Mouse (Mus musculus): ENCODE measurements at regions not wholly inside any gene's neighbourhood (a gene's known extent, or its start where the extent isn't known, plus 50 kb on each side); places are given as distances from the start of the nearest gene placed in this dataset.

GRCm38 (mm10) chr4:98237475-98237874 is 145.6 kb downstream of the Tm2d1 start:
- Histone ChIP-seq H3K9ac (ENCODE audit: control insufficient read depth, low read depth, low read length, poor library complexity, severe bottlenecking) (no peak overlapping the region), H3K27ac (ENCODE audit: control insufficient read depth, low read depth, low read length) (no peak overlapping the region), H3K79me2 (ENCODE audit: control insufficient read depth, insufficient read depth, low read length, poor library complexity) (no peaks in the 10 kb centered on the region), H3K4me3 (ENCODE audit: control insufficient read depth in 1 of 2, insufficient read depth in 1 of 2, low read depth in 2 of 2, low read length in 2 of 2) (no peak overlapping the region), H3K9me3 (replicated peaks; ENCODE audit: insufficient read depth, low read length) (no peaks in the 10 kb centered on the region), H3K36me3 (ENCODE audit: control insufficient read depth in 1 of 2, insufficient read depth in 2 of 2, low read length in 2 of 2) (peaks cover 0 to 20% of the 10 kb centered on the region in 2 experiments; a peak in 2 of 4 replicates), H3K4me1 (ENCODE audit: control insufficient read depth in 1 of 2, insufficient read depth in 2 of 2, low read length in 2 of 2) (peaks cover 13 to 17% of the 10 kb centered on the region in 2 experiments), H3K27me3 (ENCODE audit: control insufficient read depth in 1 of 2, insufficient read depth in 2 of 2, low read length in 2 of 2) (no peaks in the 10 kb centered on the region)
- DNase-seq (ENCODE audit: low read depth, low spot score): no peak
- TF ChIP-seq HCFC1 (IDR thresholded peaks at IDR 0.05; ENCODE audit: low read depth, low read length) (no peak), ZNF384 (IDR thresholded peaks at IDR 0.05; ENCODE audit: low read depth, low read length) (peak; percentile 27; the same call in 1 of the 2 replicates)

DNA sequence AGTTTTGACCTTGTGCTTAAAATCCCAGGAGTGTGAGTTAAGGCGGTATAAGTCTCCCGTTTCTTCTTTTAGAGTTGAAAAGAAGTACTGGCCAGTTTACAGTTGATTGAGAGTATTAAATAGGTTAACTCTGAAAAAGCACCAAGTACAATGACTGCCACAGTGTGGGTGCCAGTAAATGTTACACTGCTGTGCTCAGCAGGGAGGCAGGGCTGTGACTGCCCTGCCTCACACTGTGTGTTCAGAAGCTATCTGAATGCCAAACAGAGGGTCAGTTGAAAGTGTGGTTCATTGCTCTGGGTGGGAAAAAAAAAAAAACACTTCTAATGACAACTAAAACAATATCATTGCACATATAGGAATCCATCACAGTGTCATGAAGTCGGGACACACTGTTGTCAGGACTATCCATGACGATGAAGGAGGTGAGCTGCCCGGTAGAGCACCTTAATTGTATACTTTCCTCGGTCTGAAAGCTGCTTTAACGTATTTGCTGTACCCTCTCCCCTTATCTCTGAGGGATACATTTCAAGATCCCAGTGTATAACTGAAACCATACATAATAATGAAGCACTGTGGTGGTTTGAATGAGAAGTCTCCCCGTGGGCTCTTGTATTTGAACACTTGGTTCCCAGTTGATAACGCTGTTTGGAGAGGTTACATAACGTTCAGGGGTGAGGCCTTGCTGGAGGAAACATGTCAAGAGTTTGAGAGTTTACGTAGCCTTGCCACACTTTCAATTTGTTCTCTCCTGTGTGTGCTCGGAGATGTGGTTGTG is 146.9 kb downstream of the Tm2d1 start:
- DNase-seq (ENCODE audit: low read depth, low spot score): peak; percentile 80
- Histone ChIP-seq H3K9ac (ENCODE audit: control insufficient read depth, low read depth, low read length, poor library complexity, severe bottlenecking) (peak overlapping the region; percentile 55), H3K36me3 (ENCODE audit: control insufficient read depth in 1 of 2, insufficient read depth in 2 of 2, low read length in 2 of 2) (peaks cover 0 to 17% of the 10 kb centered on the region in 2 experiments; a peak in 2 of 4 replicates), H3K4me1 (ENCODE audit: control insufficient read depth in 1 of 2, insufficient read depth in 2 of 2, low read length in 2 of 2) (peaks cover 13 to 14% of the 10 kb centered on the region in 2 experiments), H3K9me3 (replicated peaks; ENCODE audit: insufficient read depth, low read length) (no peaks in the 10 kb centered on the region), H3K27me3 (ENCODE audit: control insufficient read depth in 1 of 2, insufficient read depth in 2 of 2, low read length in 2 of 2) (no peaks in the 10 kb centered on the region), H3K4me3 (ENCODE audit: control insufficient read depth in 1 of 2, insufficient read depth in 1 of 2, low read depth in 2 of 2, low read length in 2 of 2) (peak overlapping the region; percentile 42 to 45), H3K79me2 (ENCODE audit: control insufficient read depth, insufficient read depth, low read length, poor library complexity) (no peaks in the 10 kb centered on the region), H3K27ac (ENCODE audit: control insufficient read depth, low read depth, low read length) (peak overlapping the region; percentile 66)
- TF ChIP-seq TCF12 (IDR thresholded peaks at IDR 0.05; ENCODE audit: low read depth, low read length): peak; percentile 36
- TF ChIP-seq SIN3A (IDR thresholded peaks at IDR 0.05; ENCODE audit: low read length): peak; percentile 63
- TF ChIP-seq GABPA (IDR thresholded peaks at IDR 0.05; ENCODE audit: low read depth, low read length): no peak
- TF ChIP-seq ZNF384 (IDR thresholded peaks at IDR 0.05; ENCODE audit: low read depth, low read length): 0 out of 2 replicates have a peak, but pooled peaks have one; percentile 10
- TF ChIP-seq POLR2AphosphoS5 (IDR thresholded peaks at IDR 0.05; ENCODE audit: borderline replicate concordance, low read depth, low read length): no peak
- no peak for TF ChIP-seq ZKSCAN1 (IDR thresholded peaks at IDR 0.05; ENCODE audit: low read depth, low read length)
- TF ChIP-seq GATA1 (IDR thresholded peaks at IDR 0.05; ENCODE audit: low read depth, low read length): peak; percentile 27; the same call in 1 of the 2 replicates
- 0 out of 2 replicates have a peak, but pooled peaks have one; percentile 29 for TF ChIP-seq MAX (IDR thresholded peaks at IDR 0.05; ENCODE audit: low read length)
- TF ChIP-seq TBP (IDR thresholded peaks at IDR 0.05; ENCODE audit: low read depth, low read length): peak; percentile 62
- 0 out of 2 replicates have a peak, but pooled peaks have one; percentile 13 for TF ChIP-seq ZC3H11A (IDR thresholded peaks at IDR 0.05; ENCODE audit: low read depth, low read length)
- 0 out of 2 replicates have a peak, but pooled peaks have one; percentile 7 for TF ChIP-seq ELF1 (IDR thresholded peaks at IDR 0.05; ENCODE audit: low read depth, low read length)
- 0 out of 2 replicates have a peak, but pooled peaks have one; percentile 26 for TF ChIP-seq MYB (IDR thresholded peaks at IDR 0.05; ENCODE audit: low read depth, low read length)
- TF ChIP-seq POLR2AphosphoS2 (IDR thresholded peaks at IDR 0.05; ENCODE audit: low read length): no peak
- peak; percentile 40; the same call in 1 of the 2 replicates for TF ChIP-seq MXI1 (IDR thresholded peaks at IDR 0.05; ENCODE audit: low read depth, low read length)
- TF ChIP-seq HCFC1 (IDR thresholded peaks at IDR 0.05; ENCODE audit: low read depth, low read length): no peak
- peak; percentile 43; the same call in 1 of the 2 replicates for TF ChIP-seq ETS1 (IDR thresholded peaks at IDR 0.05; ENCODE audit: low read depth, low read length)
- no peak for TF ChIP-seq CHD1 (IDR thresholded peaks at IDR 0.05; ENCODE audit: low read depth, low read length)
- peak; percentile 48 to 68; a peak in 3 of 4 replicates for TF ChIP-seq EP300 (IDR thresholded peaks at IDR 0.05; ENCODE audit: low read depth in 1 of 2, low read length in 2 of 2)
- no peak for TF ChIP-seq CTCF (IDR thresholded peaks at IDR 0.05 in 2 of 3, conservative IDR thresholded peaks at IDR 0.05 in 1 of 3; ENCODE audit: control insufficient read depth in 1 of 3, insufficient read depth in 1 of 3, low read depth in 2 of 3, low read length in 3 of 3, poor library complexity in 1 of 3, severe bottlenecking in 1 of 3)

Measured in MEL (cell line).